Mouse (Mus musculus) MEL (cell line): ENCODE results near the gene Ptgir. TPM values are rescaled to one million over a fixed set of nuclear protein-coding genes. Genes with fewer than 3 reads are reported as not detected.

Experiments used
- DNase-seq: peaks from one replicate; pipeline ENCODE4 v3.0.0; 2011; ENCODE audit warnings: low read depth, low spot score
- H3K27ac ChIP-seq: 2 replicates; pipeline ENCODE4 v1.5.1; 2012; ENCODE audit warnings: low read depth, mild to moderate bottlenecking, control low read depth, low read length, moderate library complexity; ENCODE audit not compliant: control insufficient read depth
- H3K27me3 ChIP-seq, 2 experiments: fragments of 150-350 bp in 1 of 2; sonication (generic) in 1 of 2; 2 replicates each; pipeline ENCODE4 v1.6.1; 2012; ENCODE audit warnings: low read length in 2 of 2, mild to moderate bottlenecking in 2 of 2, improper control_type of control experiment in 1 of 2, moderate library complexity in 1 of 2; ENCODE audit not compliant: insufficient read depth in 2 of 2, control insufficient read depth in 1 of 2
- H3K36me3 ChIP-seq, 2 experiments: 2 replicates each; pipeline ENCODE4 v1.6.1; 2012 to 2014; ENCODE audit warnings: low read length in 2 of 2, improper control_type of control experiment in 1 of 2, inconsistent platforms in 1 of 2, mild to moderate bottlenecking in 1 of 2; ENCODE audit not compliant: insufficient read depth in 2 of 2, control insufficient read depth in 1 of 2
- H3K4me1 ChIP-seq, 2 experiments: fragments of 150-350 bp in 1 of 2; sonication (generic) in 1 of 2; 2 replicates each; pipeline ENCODE4 v1.6.1; 2012; ENCODE audit warnings: low read length in 2 of 2, improper control_type of control experiment in 1 of 2, mild to moderate bottlenecking in 1 of 2; ENCODE audit not compliant: insufficient read depth in 2 of 2, control insufficient read depth in 1 of 2
- H3K4me3 ChIP-seq, 2 experiments: fragments of 150-350 bp in 1 of 2; sonication (generic) in 1 of 2; 2 replicates each; pipeline ENCODE4 v1.5.1; 2012; ENCODE audit warnings: low read depth in 2 of 2, low read length in 2 of 2, mild to moderate bottlenecking in 2 of 2, moderate library complexity in 2 of 2, control low read depth in 1 of 2, improper control_type of control experiment in 1 of 2; ENCODE audit not compliant: control insufficient read depth in 1 of 2, insufficient read depth in 1 of 2
- H3K79me2 ChIP-seq: 2 replicates; pipeline ENCODE4 v1.6.1; 2012; ENCODE audit warnings: mild to moderate bottlenecking, low read length, moderate library complexity; ENCODE audit not compliant: control insufficient read depth, poor library complexity, insufficient read depth
- H3K9ac ChIP-seq: 2 replicates; pipeline ENCODE4 v1.6.1; 2012; ENCODE audit warnings: low read depth, mild to moderate bottlenecking, control low read depth, low read length, moderate library complexity; ENCODE audit not compliant: control insufficient read depth, poor library complexity, severe bottlenecking
- H3K9me3 ChIP-seq: fragments of 150-350 bp; sonication (generic); replicated peaks from 2 replicates; pipeline ENCODE4 v1.6.1; 2012; ENCODE audit warnings: mild to moderate bottlenecking, low read length, improper control_type of control experiment, moderate library complexity; ENCODE audit not compliant: insufficient read depth
- BHLHE40 ChIP-seq: IDR thresholded peaks from 2 replicates; pipeline ENCODE4 v1.6.1; 2012; ENCODE audit warnings: low read depth, mild to moderate bottlenecking, inconsistent platforms, low read length, improper control_type of control experiment, borderline replicate concordance
- CTCF ChIP-seq, 3 experiments: IDR thresholded peaks in 2 of 3; conservative IDR thresholded peaks in 1 of 3; 2 replicates each; pipeline ENCODE4 v1.5.1; 2011 to 2012; ENCODE audit warnings: low read length in 3 of 3, low read depth in 2 of 3, mild to moderate bottlenecking in 2 of 3, improper control_type of control experiment in 1 of 3, inconsistent platforms in 1 of 3, mixed read lengths in 1 of 3, moderate library complexity in 1 of 3; ENCODE audit not compliant: control insufficient read depth in 1 of 3, insufficient read depth in 1 of 3, poor library complexity in 1 of 3, severe bottlenecking in 1 of 3
- EP300 ChIP-seq, 2 experiments: IDR thresholded peaks; 2 replicates each; pipeline ENCODE4 v1.6.1; 2011; ENCODE audit warnings: improper control_type of control experiment in 2 of 2, low read length in 2 of 2, low read depth in 1 of 2, mild to moderate bottlenecking in 1 of 2
- ETS1 ChIP-seq: IDR thresholded peaks from 2 replicates; pipeline ENCODE4 v1.6.1; 2012; ENCODE audit warnings: low read depth, mild to moderate bottlenecking, inconsistent platforms, low read length, improper control_type of control experiment, moderate library complexity
- JUND ChIP-seq: IDR thresholded peaks from 2 replicates; pipeline ENCODE4 v1.6.1; 2011; ENCODE audit warnings: low read depth, mild to moderate bottlenecking, improper control_type of control experiment, low read length
- MYC ChIP-seq: IDR thresholded peaks from 2 replicates; pipeline ENCODE4 v1.6.1; 2011; ENCODE audit warnings: low read depth, mild to moderate bottlenecking, low read length, improper control_type of control experiment, moderate library complexity
- NELFE ChIP-seq: IDR thresholded peaks from 2 replicates; pipeline ENCODE4 v1.6.1; 2011; ENCODE audit warnings: low read depth, low read length, improper control_type of control experiment
- POLR2A ChIP-seq, 2 experiments: IDR thresholded peaks; 2 replicates each; pipeline ENCODE4 v1.6.1; 2011 to 2012; ENCODE audit warnings: low read length in 2 of 2, mild to moderate bottlenecking in 2 of 2, control low read depth in 1 of 2, improper control_type of control experiment in 1 of 2, low read depth in 1 of 2, moderate library complexity in 1 of 2; ENCODE audit not compliant: control insufficient read depth in 1 of 2, insufficient read depth in 1 of 2, poor library complexity in 1 of 2
- POLR2AphosphoS5 ChIP-seq: IDR thresholded peaks from 2 replicates; pipeline ENCODE4 v1.6.1; 2012; ENCODE audit warnings: low read depth, borderline replicate concordance, mild to moderate bottlenecking, inconsistent platforms, low read length, moderate library complexity, mixed read lengths
- RAD21 ChIP-seq: IDR thresholded peaks from 2 replicates; pipeline ENCODE4 v1.6.1; 2011; ENCODE audit warnings: mild to moderate bottlenecking, low read depth, low read length, improper control_type of control experiment
- RCOR1 ChIP-seq: IDR thresholded peaks from 2 replicates; pipeline ENCODE4 v1.6.1; 2012; ENCODE audit warnings: low read depth, mild to moderate bottlenecking, inconsistent platforms, low read length, improper control_type of control experiment
- SIN3A ChIP-seq: IDR thresholded peaks from 2 replicates; pipeline ENCODE4 v1.6.1; 2012; ENCODE audit warnings: low read length, improper control_type of control experiment, inconsistent platforms
- SMC3 ChIP-seq: IDR thresholded peaks from 2 replicates; pipeline ENCODE4 v1.6.1; 2011; ENCODE audit warnings: low read depth, low read length, improper control_type of control experiment
- USF1 ChIP-seq: IDR thresholded peaks from 2 replicates; pipeline ENCODE4 v1.6.1; 2014; ENCODE audit warnings: low read depth, mild to moderate bottlenecking, inconsistent platforms, low read length, improper control_type of control experiment, moderate library complexity
- ZC3H11A ChIP-seq: IDR thresholded peaks from 2 replicates; pipeline ENCODE4 v1.6.1; 2012; ENCODE audit warnings: low read depth, mild to moderate bottlenecking, inconsistent platforms, low read length, improper control_type of control experiment
- ZMIZ1 ChIP-seq: IDR thresholded peaks from 2 replicates; pipeline ENCODE4 v1.6.1; 2012; ENCODE audit warnings: low read depth, mild to moderate bottlenecking, inconsistent platforms, low read length, improper control_type of control experiment, moderate library complexity
- ZNF384 ChIP-seq: IDR thresholded peaks from 2 replicates; pipeline ENCODE4 v1.6.1; 2012; ENCODE audit warnings: low read depth, mild to moderate bottlenecking, inconsistent platforms, low read length, improper control_type of control experiment
- polyA plus RNA-seq, 2 experiments: library from polyadenylated mRNA; stranded (reverse) in 1 of 2; unstranded in 1 of 2; fragments of >175 nt in 1 of 2; fragments of >200 nt in 1 of 2; gene quantifications; 2 replicates each; pipeline versions ENCODE4 v1.2.1 to v1.2.4; 2012; ENCODE audit warnings: low replicate concordance in 2 of 2, low read depth in 1 of 2; ENCODE audit not compliant: insufficient read length in 2 of 2, insufficient read depth in 1 of 2, missing spikeins in 1 of 2
- total RNA-seq: library from RNA; depleted of rRNA; stranded (reverse); fragments of 300-350 nt; gene quantifications from 2 replicates; pipeline ENCODE4 v1.2.3, GENCODE M21; 2012

Ptgir gene
- total and polyA plus RNA-seq, 3 experiments: 22.8 to 23.7 TPM; not detected in 1

GRCm38 (mm10) chr7:16931968-16932627 is 25.8 kb downstream of the Ptgir start:
- H3K4me1 ChIP-seq: no peaks in the 10 kb centered on the region; a peak in 1 of 4 replicates
- no peak overlapping the region for H3K4me3 ChIP-seq
- H3K9ac ChIP-seq: no peak overlapping the region
- peak; percentile 93 for DNase-seq
- no peak overlapping the region for H3K27ac ChIP-seq
- TF ChIP-seq BHLHE40 (no peak), CTCF (IDR thresholded peaks at IDR 0.05 in 2 of 3, conservative IDR thresholded peaks at IDR 0.05 in 1 of 3; ENCODE audit: control insufficient read depth in 1 of 3, insufficient read depth in 1 of 3, low read depth in 2 of 3, low read length in 3 of 3, poor library complexity in 1 of 3, severe bottlenecking in 1 of 3) (peak; percentile 70 to 98 (median 77)), RAD21 (peak; percentile 93), ZC3H11A (peak; percentile 87), POLR2AphosphoS5 (no peak), SIN3A (peak; percentile 56; the same call in 1 of the 2 replicates), USF1 (no peak), SMC3 (peak; percentile 89)
- no peaks in the 10 kb centered on the region for H3K9me3 ChIP-seq
- no peaks in the 10 kb centered on the region for H3K79me2 ChIP-seq
- no peaks in the 10 kb centered on the region for H3K27me3 ChIP-seq
- H3K36me3 ChIP-seq: no peaks in the 10 kb centered on the region

- no peaks in the 10 kb centered on the region for H3K9me3 ChIP-seq
- H3K4me1 ChIP-seq: no peaks in the 10 kb centered on the region; a peak in 1 of 4 replicates
- H3K9ac ChIP-seq: no peak overlapping the region
- peak; percentile 83 for DNase-seq
- no peaks in the 10 kb centered on the region for H3K79me2 ChIP-seq
- H3K4me3 ChIP-seq: no peak overlapping the region
- no peaks in the 10 kb centered on the region for H3K27me3 ChIP-seq
- H3K27ac ChIP-seq: no peak overlapping the region
- no peak for TF ChIP-seq EP300 (IDR thresholded peaks at IDR 0.05; ENCODE audit: low read depth in 1 of 2, low read length in 2 of 2)
- TF ChIP-seq POLR2A (IDR thresholded peaks at IDR 0.05; ENCODE audit: control insufficient read depth in 1 of 2, insufficient read depth in 1 of 2, low read depth in 1 of 2, low read length in 2 of 2, poor library complexity in 1 of 2): no peak
- TF ChIP-seq RCOR1: 0 out of 2 replicates have a peak, but pooled peaks have one; percentile 19
- peak; percentile 77 to 86 (median 86) for TF ChIP-seq CTCF (IDR thresholded peaks at IDR 0.05 in 2 of 3, conservative IDR thresholded peaks at IDR 0.05 in 1 of 3; ENCODE audit: control insufficient read depth in 1 of 3, insufficient read depth in 1 of 3, low read depth in 2 of 3, low read length in 3 of 3, poor library complexity in 1 of 3, severe bottlenecking in 1 of 3)
- TF ChIP-seq RAD21: peak; percentile 45
- peak; percentile 41; the same call in 1 of the 2 replicates for TF ChIP-seq ZC3H11A
- TF ChIP-seq SMC3: peak; percentile 90
- no peak for TF ChIP-seq ZMIZ1
- no peak for TF ChIP-seq USF1
- no peak for TF ChIP-seq ZNF384
- TF ChIP-seq BHLHE40: no peak
- TF ChIP-seq ETS1: no peak
- TF ChIP-seq SIN3A: no peak; the same call in 1 of the 2 replicates
- TF ChIP-seq JUND: no peak
- TF ChIP-seq MYC: peak; percentile 49; the same call in 1 of the 2 replicates
- TF ChIP-seq NELFE: no peak
- H3K36me3 ChIP-seq: no peaks in the 10 kb centered on the region
Measured at GRCm38 (mm10) chr7:16932704-16933577, 26.7 kb downstream of the Ptgir start.
